Mouse (Mus musculus): ENCODE results near the gene Olfr91.

DNA sequence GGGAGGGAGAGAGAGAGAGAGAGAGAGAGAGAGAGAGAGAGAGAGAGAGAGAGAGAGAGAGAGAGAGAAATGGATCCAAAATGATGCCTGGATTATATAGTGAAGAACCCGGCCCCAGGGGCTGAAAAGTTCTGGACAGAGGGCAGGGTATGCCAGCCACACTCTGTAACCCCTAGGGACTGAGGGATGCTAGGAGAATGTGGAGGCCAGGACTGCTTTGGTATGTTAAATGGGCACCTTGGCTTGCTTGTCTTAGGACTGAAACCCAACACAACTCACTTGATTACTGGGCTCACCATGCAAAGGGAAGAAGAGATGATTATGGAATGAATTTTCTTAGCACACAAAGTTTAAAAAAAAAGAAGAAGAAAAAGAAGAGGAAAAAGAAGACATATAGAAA, 19.9 kb downstream of the Olfr91 start:
- no peak for TF ChIP-seq FLI1 (IDR thresholded peaks at IDR 0.05; ENCODE audit: low read length)
- no peak for TF ChIP-seq GATA1 (IDR thresholded peaks at IDR 0.05; ENCODE audit: borderline replicate concordance, low read length)

All from megakaryocyte, embryonic 14.5 days (primary cell).